Mouse (Mus musculus): ENCODE data around the gene Dnah1. TPM values are rescaled to one million over a fixed set of nuclear protein-coding genes. Genes with fewer than 3 reads are reported as not detected.

Gene Dnah1
- polyA plus RNA-seq, 1 experiment from 2014 or later = 6.3 TPM

DNA sequence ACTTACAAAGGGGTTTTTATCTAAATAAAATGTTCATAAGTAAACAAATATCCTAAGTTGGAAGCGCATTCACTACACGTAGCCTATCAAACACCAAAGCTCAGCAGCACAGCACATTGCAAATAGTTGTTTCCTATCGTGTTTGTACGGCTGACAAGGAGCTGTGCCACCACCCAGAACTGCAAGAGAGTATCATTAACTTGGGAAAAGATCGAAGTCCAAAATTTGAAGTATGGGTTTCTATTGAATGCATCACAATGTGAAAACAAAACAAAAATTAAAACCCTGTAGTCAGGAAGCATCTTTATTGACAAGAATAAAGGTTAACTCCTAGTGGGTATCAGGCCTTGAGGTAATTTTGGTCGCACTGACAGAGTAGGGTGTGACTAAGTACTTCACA lies 75.3 kb downstream of the Dnah1 start:
- Histone ChIP-seq H3K4me1 (peaks cover 25% of the 10 kb centered on the region), H3K27ac (no peak overlapping the region), H3K9me3 (no peaks in the 10 kb centered on the region), H3K4me3 (no peak overlapping the region), H3K36me3 (replicated peaks) (peaks cover 11% of the 10 kb centered on the region), H3K27me3 (ENCODE audit: poor library complexity, severe bottlenecking) (no peaks in the 10 kb centered on the region)
- 92% methylated on average over 6 of the region's 6 CpGs for WGBS
- no peak for DNase-seq (ENCODE audit: extremely low spot score, low spot score)

- H3K9me3 ChIP-seq = no peaks in the 10 kb centered on the region
- no peaks in the 10 kb centered on the region for H3K27me3 ChIP-seq (ENCODE audit: poor library complexity, severe bottlenecking)
- no peak overlapping the region for H3K4me3 ChIP-seq
- H3K36me3 ChIP-seq (replicated peaks) = no peaks in the 10 kb centered on the region
- 89% methylated on average over 1 of the region's 1 CpGs for WGBS
- DNase-seq (ENCODE audit: extremely low spot score, low spot score) = no peak
- H3K27ac ChIP-seq = no peak overlapping the region
- H3K4me1 ChIP-seq = peaks cover 10% of the 10 kb centered on the region
Observed at GRCm38 (mm10) chr14:31245946-31246345, 77.8 kb downstream of the Dnah1 start.

GRCm38 (mm10) chr14:31244777-31245176 lies 78.9 kb downstream of the Dnah1 start:
- H3K4me1 ChIP-seq = no peaks in the 10 kb centered on the region
- no peak for DNase-seq (ENCODE audit: extremely low spot score, low spot score)
- no peaks in the 10 kb centered on the region for H3K36me3 ChIP-seq (replicated peaks)
- H3K9me3 ChIP-seq = no peaks in the 10 kb centered on the region
- WGBS = 84% methylated on average over 1 of the region's 1 CpGs
- no peak overlapping the region for H3K27ac ChIP-seq
- H3K27me3 ChIP-seq (ENCODE audit: poor library complexity, severe bottlenecking) = no peaks in the 10 kb centered on the region
- H3K4me3 ChIP-seq = no peak overlapping the region

DNA sequence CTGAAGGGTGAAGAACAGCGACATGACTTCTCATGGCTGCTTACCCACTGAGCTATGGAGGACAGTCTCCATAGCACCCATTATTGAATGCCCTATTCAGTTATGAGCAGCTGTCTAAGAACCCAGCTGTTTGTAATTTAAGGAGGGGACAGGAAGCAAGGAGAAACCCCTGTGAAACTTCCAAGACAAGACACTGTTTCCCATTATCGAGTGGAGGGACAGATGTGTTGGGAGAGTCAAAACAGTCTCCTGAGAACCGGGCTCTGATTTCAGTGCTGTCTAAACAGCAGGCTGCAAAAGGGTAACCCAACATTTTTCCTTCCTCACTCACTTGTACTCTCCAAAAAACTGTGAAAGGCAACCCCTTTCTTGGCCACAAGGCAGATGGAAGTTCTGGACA lies 83.2 kb downstream of the Dnah1 start:
- Histone ChIP-seq H3K36me3 (replicated peaks) (peaks cover 10% of the 10 kb centered on the region), H3K9me3 (no peaks in the 10 kb centered on the region), H3K27me3 (ENCODE audit: poor library complexity, severe bottlenecking) (no peaks in the 10 kb centered on the region), H3K4me3 (no peak overlapping the region), H3K27ac (no peak overlapping the region), H3K4me1 (no peaks in the 10 kb centered on the region)
- no peak for DNase-seq (ENCODE audit: extremely low spot score, low spot score)
- 65% methylated on average over 3 of the region's 3 CpGs for WGBS

GRCm38 (mm10) chr14:31237101-31237882 lies 86.4 kb downstream of the Dnah1 start:
- no peaks in the 10 kb centered on the region for H3K9me3 ChIP-seq
- WGBS = 90% methylated on average over 7 of the region's 7 CpGs
- no peak for DNase-seq (ENCODE audit: extremely low spot score, low spot score)
- no peaks in the 10 kb centered on the region; the same call in 1 of the 2 replicates for H3K4me1 ChIP-seq
- H3K36me3 ChIP-seq (replicated peaks) = peaks cover 10% of the 10 kb centered on the region
- H3K4me3 ChIP-seq = no peak overlapping the region
- no peak overlapping the region for H3K27ac ChIP-seq
- no peaks in the 10 kb centered on the region for H3K27me3 ChIP-seq (ENCODE audit: poor library complexity, severe bottlenecking)

DNA sequence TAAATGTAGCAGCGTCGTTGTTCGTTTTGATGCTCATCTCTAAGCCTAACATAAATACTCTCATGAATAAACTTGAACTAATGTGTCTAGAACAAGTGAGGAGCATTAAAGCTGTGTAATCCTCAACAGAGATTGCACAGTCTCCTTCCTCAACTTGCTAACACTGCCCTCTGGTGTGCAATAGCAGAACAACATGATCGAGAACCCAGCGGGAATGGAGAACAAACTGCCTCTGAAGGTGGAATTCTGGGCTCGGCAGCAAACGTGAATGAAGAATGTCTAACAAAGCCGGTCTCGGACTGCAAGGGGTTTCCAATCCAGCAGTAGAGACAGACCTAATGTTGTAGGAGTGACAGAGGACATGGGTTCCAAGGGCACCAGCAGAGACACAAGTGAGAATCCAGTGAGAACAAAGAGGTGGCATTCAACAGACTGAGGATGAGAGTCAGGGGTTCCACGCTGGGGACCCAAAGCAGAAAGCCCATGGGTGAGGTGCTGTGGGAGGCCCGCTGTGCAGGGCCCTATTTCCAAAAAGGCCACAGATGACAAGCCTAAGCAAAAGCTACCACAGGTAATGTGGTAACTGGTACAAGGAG lies 89.6 kb downstream of the Dnah1 start:
- H3K4me1 ChIP-seq = peaks cover 8% of the 10 kb centered on the region
- H3K27ac ChIP-seq = peak overlapping the region; percentile 51
- 30% methylated on average over 11 of the region's 11 CpGs for WGBS
- peak; percentile 68 for DNase-seq (ENCODE audit: extremely low spot score, low spot score)
- no peaks in the 10 kb centered on the region for H3K9me3 ChIP-seq
- peaks cover 5% of the 10 kb centered on the region for H3K36me3 ChIP-seq (replicated peaks)
- H3K27me3 ChIP-seq (ENCODE audit: poor library complexity, severe bottlenecking) = no peaks in the 10 kb centered on the region
- H3K4me3 ChIP-seq = no peak overlapping the region

GRCm38 (mm10) chr14:31233070-31233995 lies 90.4 kb downstream of the Dnah1 start:
- 89% methylated on average over 14 of the region's 14 CpGs for whole genome bisulfite sequencing
- Histone ChIP-seq H3K4me3 (no peak overlapping the region), H3K4me1 (peaks cover 14% of the 10 kb centered on the region), H3K36me3 (replicated peaks) (no peaks in the 10 kb centered on the region), H3K27ac (peak overlapping the region; percentile 10; the same call in 1 of the 2 replicates), H3K27me3 (ENCODE audit: poor library complexity, severe bottlenecking) (no peaks in the 10 kb centered on the region), H3K9me3 (no peaks in the 10 kb centered on the region)
- no peak for DNase-seq (ENCODE audit: extremely low spot score, low spot score)

GRCm38 (mm10) chr14:31232404-31233069 lies 91.2 kb downstream of the Dnah1 start:
- 87% methylated on average over 13 of the region's 13 CpGs for WGBS
- Histone ChIP-seq H3K36me3 (replicated peaks) (no peaks in the 10 kb centered on the region), H3K27ac (0 out of 2 replicates have a peak overlapping the region, but pooled peaks have one; percentile 8), H3K27me3 (ENCODE audit: poor library complexity, severe bottlenecking) (no peaks in the 10 kb centered on the region), H3K4me1 (peaks cover 14% of the 10 kb centered on the region), H3K9me3 (no peaks in the 10 kb centered on the region), H3K4me3 (no peak overlapping the region)
- DNase-seq (ENCODE audit: extremely low spot score, low spot score) = no peak

GRCm38 (mm10) chr14:31230442-31230841 lies 93.3 kb downstream of the Dnah1 start:
- WGBS = 78% methylated on average over 8 of the region's 8 CpGs
- no peaks in the 10 kb centered on the region for H3K27me3 ChIP-seq (ENCODE audit: poor library complexity, severe bottlenecking)
- no peak overlapping the region for H3K4me3 ChIP-seq
- no peaks in the 10 kb centered on the region for H3K36me3 ChIP-seq (replicated peaks)
- DNase-seq (ENCODE audit: extremely low spot score, low spot score) = no peak
- no peaks in the 10 kb centered on the region for H3K9me3 ChIP-seq
- H3K27ac ChIP-seq = peak overlapping the region; percentile 31; the same call in 1 of the 2 replicates
- peaks cover 14% of the 10 kb centered on the region for H3K4me1 ChIP-seq

GRCm38 (mm10) chr14:31228234-31228633 lies 95.5 kb downstream of the Dnah1 start:
- H3K4me1 ChIP-seq = peaks cover 14% of the 10 kb centered on the region
- 79% methylated on average over 6 of the region's 6 CpGs for WGBS
- no peaks in the 10 kb centered on the region for H3K27me3 ChIP-seq (ENCODE audit: poor library complexity, severe bottlenecking)
- H3K36me3 ChIP-seq (replicated peaks) = no peaks in the 10 kb centered on the region
- no peaks in the 10 kb centered on the region for H3K9me3 ChIP-seq
- no peak for DNase-seq (ENCODE audit: extremely low spot score, low spot score)
- peak overlapping the region; percentile 6; the same call in 1 of the 2 replicates for H3K27ac ChIP-seq
- H3K4me3 ChIP-seq = no peak overlapping the region

DNA sequence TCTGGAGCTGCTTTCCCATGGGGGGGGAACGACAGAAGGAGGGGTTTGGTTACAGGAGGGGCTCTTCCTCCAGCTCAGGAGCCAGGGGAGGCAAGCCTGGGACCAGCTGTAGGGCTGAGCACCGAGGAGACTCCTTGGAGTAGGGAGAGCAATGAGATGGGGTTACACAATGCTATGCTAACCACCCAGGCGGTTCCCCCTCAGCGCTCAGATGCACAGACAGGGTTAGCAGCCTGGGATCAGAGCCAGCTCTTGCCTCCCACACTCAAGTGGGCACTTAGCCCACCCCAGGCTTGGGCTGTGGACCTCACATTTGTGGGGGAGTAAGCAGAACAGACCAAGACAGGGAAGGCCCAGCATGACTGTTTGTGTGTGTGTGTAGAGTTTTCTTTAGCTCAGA lies 96.7 kb downstream of the Dnah1 start:
- Histone ChIP-seq H3K27me3 (ENCODE audit: poor library complexity, severe bottlenecking) (no peaks in the 10 kb centered on the region), H3K4me3 (no peak overlapping the region), H3K27ac (0 out of 2 replicates have a peak overlapping the region, but pooled peaks have one; percentile 21), H3K9me3 (no peaks in the 10 kb centered on the region), H3K4me1 (peaks cover 14% of the 10 kb centered on the region), H3K36me3 (replicated peaks) (no peaks in the 10 kb centered on the region)
- 81% methylated on average over 4 of the region's 4 CpGs for WGBS
- DNase-seq (ENCODE audit: extremely low spot score, low spot score) = no peak

DNA sequence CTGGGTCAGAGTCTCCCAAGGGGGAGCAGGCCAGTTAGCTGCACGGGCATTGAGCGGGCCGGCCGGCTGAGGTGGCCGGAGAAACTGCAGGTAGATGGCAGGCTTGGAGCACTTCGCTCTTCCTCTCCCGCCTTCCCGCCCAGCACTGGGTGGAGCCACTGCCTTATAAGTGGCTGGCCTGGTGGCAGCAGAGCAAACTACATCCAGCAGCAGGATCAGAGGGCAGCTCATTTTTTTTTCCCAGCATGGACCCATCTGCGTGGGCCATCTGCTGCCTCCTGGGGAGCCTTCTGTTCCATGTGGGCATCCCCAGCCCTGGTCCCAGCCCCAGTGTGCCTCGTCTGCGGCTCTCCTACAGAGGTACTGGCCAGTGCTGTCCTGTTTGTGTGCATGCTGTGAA lies 106.0 kb downstream of the Dnah1 start, which contains the start of gene Sema3g:
Gene Sema3g (plus strand): TSS at position 195 of the 400 bp plus-strand sequence.
- Histone ChIP-seq H3K4me1 (peaks cover 47% of the 10 kb centered on the region), H3K27me3 (ENCODE audit: poor library complexity, severe bottlenecking) (peaks cover 21% of the 10 kb centered on the region), H3K4me3 (peak within 1 kb of the TSS; percentile 0; the same call in 1 of the 2 replicates), H3K36me3 (replicated peaks) (no peaks in the 10 kb centered on the region), H3K9me3 (no peaks in the 10 kb centered on the region), H3K27ac (peak within 1 kb of the TSS; percentile 74)
- WGBS = 15% methylated on average over 11 of the region's 11 CpGs
- DNase-seq (ENCODE audit: extremely low spot score, low spot score) = peak; percentile 63
